11 mouse cellular contexts compared by ENCODE assay signal in the genomic region with DNA sequence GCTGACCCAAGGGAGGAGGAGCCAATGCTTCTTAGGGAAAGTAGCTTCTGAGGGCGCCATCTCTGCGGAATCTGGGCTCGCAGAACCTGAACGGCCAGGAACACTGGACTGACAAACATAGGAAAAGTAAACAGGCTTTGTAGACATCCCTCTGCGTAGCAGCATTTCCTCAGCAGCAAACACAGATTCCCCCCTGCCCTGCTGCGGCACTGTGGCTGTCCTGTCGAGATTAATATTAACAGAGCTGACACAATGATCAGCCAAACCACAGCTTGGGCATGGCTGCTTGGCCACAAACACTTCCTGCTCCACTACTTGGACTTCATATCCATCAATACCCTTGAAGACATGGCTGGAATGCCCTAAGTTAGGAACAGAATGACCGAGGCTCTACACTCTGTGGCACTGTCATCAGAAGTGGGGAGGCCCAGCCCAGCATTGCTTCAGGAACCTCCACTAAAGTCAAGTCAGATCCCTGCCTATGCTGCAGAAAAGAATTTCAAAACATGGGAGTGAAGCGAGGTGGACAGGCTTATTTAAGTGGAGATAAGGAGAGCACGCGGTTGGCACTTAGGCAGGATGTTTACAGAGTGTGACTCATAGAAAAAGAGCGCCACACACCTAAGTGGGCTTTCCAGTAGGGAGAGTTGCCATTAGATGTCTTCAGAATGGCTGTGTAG. TPM values are rescaled to one million over a fixed set of nuclear protein-coding genes. Genes with fewer than 3 reads are reported as not detected.
DNase-seq lines count a peak whose midpoint lies in the region; ATAC-seq lines count a peak whose summit lies in the region.
"Had no signal": no experiment of that assay in that cellular context is flagged by ENCODE, and none has a peak within 500 bp of the region (broad histone marks: within the 10 kb centered on the region; RNA-seq: fewer than 3 reads in every experiment).

No protein-coding gene starts in this region.

- H3K27me3 ChIP-seq in heart, embryonic 15.5 days, result no peaks in the 10 kb centered on the region
- H3K27me3 ChIP-seq in neural tube, embryonic 15.5 days (replicated peaks), result no peaks in the 10 kb centered on the region

- no peak overlapping the region for H3K4me2 ChIP-seq in heart, embryonic 15.5 days
- no peak overlapping the region for H3K4me2 ChIP-seq in neural tube, embryonic 15.5 days
- H3K4me2 ChIP-seq: midbrain, embryonic 11.5 days had no signal

- peak; percentile 67 for ATAC-seq in heart, embryonic 15.5 days (replicated peaks; ENCODE audit: insufficient number of reproducible peaks, insufficient read depth, low FRiP score, low read depth)
- peak; percentile 92 for ATAC-seq in common myeloid progenitor, adult 5-6 weeks (replicated peaks; ENCODE audit: low read depth, poor library complexity, severe bottlenecking)
- no peak for ATAC-seq in neural tube, embryonic 15.5 days (ENCODE audit: low FRiP score)

- no peak overlapping the region for H3K4me3 ChIP-seq in heart, embryonic 15.5 days
- no peak overlapping the region for H3K4me3 ChIP-seq in neural tube, embryonic 15.5 days (replicated peaks)
- H3K4me3 ChIP-seq: left cerebral cortex, adult 2 months had no signal

- H3K9me3 ChIP-seq in heart, embryonic 15.5 days (replicated peaks), result no peaks in the 10 kb centered on the region
- no peaks in the 10 kb centered on the region for H3K9me3 ChIP-seq in neural tube, embryonic 15.5 days (replicated peaks)

- peak overlapping the region; percentile 60 for H3K27ac ChIP-seq in heart, embryonic 15.5 days
- H3K27ac ChIP-seq in neural tube, embryonic 15.5 days (replicated peaks), result no peak overlapping the region
- H3K27ac ChIP-seq: left cerebral cortex, adult 2 months had no signal

- WGBS in heart, embryonic 15.5 days, result 42% methylated on average over 12 of the region's 12 CpGs
- WGBS in neural tube, embryonic 15.5 days, result 88% methylated on average over 12 of the region's 12 CpGs

- intact Hi-C loops in heart, postnatal 14 days (cut with DNase I), result no loop called here

- H3K36me3 ChIP-seq in heart, embryonic 15.5 days, result no peaks in the 10 kb centered on the region
- H3K36me3 ChIP-seq in neural tube, embryonic 15.5 days, result no peaks in the 10 kb centered on the region

- no peak for DNase-seq in heart, postnatal 14 days
- DNase-seq in kidney, postnatal 14 days, result peak; percentile 55
- peak; percentile 84 for DNase-seq in lung, postnatal 36 days
- DNase-seq in thymus, postnatal 36 days, result no peak
- no peak for DNase-seq in frontal cortex, adult 2 months (ENCODE audit: extremely low spot score in 1 of 2, low spot score in 1 of 2)

- no peak overlapping the region for H3K9ac ChIP-seq in heart, embryonic 15.5 days
- H3K9ac ChIP-seq in neural tube, embryonic 15.5 days (replicated peaks), result no peak overlapping the region

- peaks cover 12% of the 10 kb centered on the region for H3K4me1 ChIP-seq in heart, embryonic 15.5 days (replicated peaks)
- no peaks in the 10 kb centered on the region for H3K4me1 ChIP-seq in neural tube, embryonic 15.5 days

RNA-seq across cellular contexts. Expression of a gene that starts 11.3 kb away (rescaled TPM):
- polyA plus RNA-seq in heart, embryonic 15.5 days (2015; fragmentation: Nextera tagmentation; extraction: Ambion mirVana), result 2.1 and 6.4 TPM in 2 replicates
- total RNA-seq in heart, postnatal 14 days (2021), result under 1 TPM in 1 of 2 experiments, not detected in 1; 0.81 TPM
- total RNA-seq in common myeloid progenitor, adult 5-6 weeks (2017), result not detected in 2 replicates
- 0.13 and 0.40 TPM in 2 replicates for polyA plus RNA-seq in neural tube, embryonic 15.5 days (2015; fragmentation: Nextera tagmentation; extraction: Ambion mirVana)
- not detected in 2 replicates for polyA plus RNA-seq in frontal cortex, adult 2 months (2012; rRNA removed)
- total RNA-seq: left cerebral cortex, adult 2 months had no signal
- polyA plus RNA-seq: midbrain, embryonic 11.5 days; neural tube, embryonic 14.5 days had no signal

RNA-seq across cellular contexts. Expression of a gene that starts 51.9 kb away (rescaled TPM):
- 25.3 and 28.0 TPM in 2 replicates for polyA plus RNA-seq in heart, embryonic 15.5 days (2015; fragmentation: Nextera tagmentation; extraction: Ambion mirVana)
- total RNA-seq in heart, postnatal 14 days (2021), result 10 to 100 TPM; 16.6 to 19.7 TPM
- 122 and 147 TPM in 2 replicates for total RNA-seq in common myeloid progenitor, adult 5-6 weeks (2017)
- 36.7 and 39.2 TPM in 2 replicates for polyA plus RNA-seq in neural tube, embryonic 15.5 days (2015; fragmentation: Nextera tagmentation; extraction: Ambion mirVana)
- polyA plus RNA-seq in frontal cortex, adult 2 months (2012; rRNA removed), result 30.2 and 31.8 TPM in 2 replicates

RNA-seq across cellular contexts. Expression of a gene that starts 54.0 kb away (rescaled TPM):
- polyA plus RNA-seq in heart, embryonic 15.5 days (2015; fragmentation: Nextera tagmentation; extraction: Ambion mirVana), result 15.6 and 20.0 TPM in 2 replicates
- total RNA-seq in heart, postnatal 14 days (2021), result 10 to 100 TPM; 13.1 to 14.4 TPM
- 25.2 and 25.8 TPM in 2 replicates for total RNA-seq in common myeloid progenitor, adult 5-6 weeks (2017)
- polyA plus RNA-seq in neural tube, embryonic 15.5 days (2015; fragmentation: Nextera tagmentation; extraction: Ambion mirVana), result 15.4 and 19.2 TPM in 2 replicates
- 17.7 and 20.0 TPM in 2 replicates for polyA plus RNA-seq in frontal cortex, adult 2 months (2012; rRNA removed)

RNA-seq across cellular contexts. Expression of a gene that starts 57.7 kb away (rescaled TPM):
- polyA plus RNA-seq in heart, embryonic 15.5 days (2015; fragmentation: Nextera tagmentation; extraction: Ambion mirVana), result 14.0 and 17.4 TPM in 2 replicates
- total RNA-seq in heart, postnatal 14 days (2021), result 10 to 100 TPM; 10.1 to 11.3 TPM
- total RNA-seq in common myeloid progenitor, adult 5-6 weeks (2017), result 0.39 and 0.82 TPM in 2 replicates
- 3.1 and 5.1 TPM in 2 replicates for polyA plus RNA-seq in neural tube, embryonic 15.5 days (2015; fragmentation: Nextera tagmentation; extraction: Ambion mirVana)
- polyA plus RNA-seq in frontal cortex, adult 2 months (2012; rRNA removed), result 1.5 and 2.3 TPM in 2 replicates

Comparison
In these comparisons a context has a peak if more than half of its experiments do, and no peak if none do; other contexts are left out.
1. DNase-seq: peak in kidney, postnatal 14 days (single experiment) and lung, postnatal 36 days (single experiment); none in heart, postnatal 14 days (0 of 2), thymus, postnatal 36 days (0 of 2) and frontal cortex, adult 2 months (0 of 2).